Mouse (Mus musculus) frontal cortex, postnatal 25 days (tissue): ENCODE measurements around the gene Vsig10.
A peak's percentile ranks its signal among the peaks of the same experiment; 100 is the strongest.
"Not testable (repeated sequence)": the region's sequence is repeated elsewhere in the genome, so short reads cannot be mapped to it uniquely, and the experiment has no call there.

Source experiments
- DNase-seq, 2 experiments: peaks; one replicate each; pipeline ENCODE4 v3.0.0; 2022; ENCODE audit warnings: low spot score in 2 of 2

Gene Vsig10

GRCm38 (mm10) chr5:117303691-117304579, 14.9 kb upstream of the Vsig10 start:
- DNase-seq, result no peak

- peak; percentile 57 to 64 for DNase-seq
Observed at GRCm38 (mm10) chr5:117304947-117305346, 13.9 kb upstream of the Vsig10 start.

GRCm38 (mm10) chr5:117305754-117306153, 13.1 kb upstream of the Vsig10 start:
- DNase-seq, result no peak

- no peak for DNase-seq
Observed at GRCm38 (mm10) chr5:117306826-117307225, 12.1 kb upstream of the Vsig10 start.

GRCm38 (mm10) chr5:117307699-117308098, 11.2 kb upstream of the Vsig10 start:
- peak; percentile 23 to 42 for DNase-seq

GRCm38 (mm10) chr5:117313420-117313819, 5.5 kb upstream of the Vsig10 start:
- no peak for DNase-seq

GRCm38 (mm10) chr5:117313909-117314308, 5.0 kb upstream of the Vsig10 start:
- DNase-seq, result no peak

- no peak for DNase-seq
Observed at GRCm38 (mm10) chr5:117314587-117315428, 4.1 kb upstream of the Vsig10 start.

- DNase-seq, result no peak
Observed at GRCm38 (mm10) chr5:117323751-117324150, 4.9 kb downstream of the Vsig10 start.

GRCm38 (mm10) chr5:117326408-117326807, 7.5 kb downstream of the Vsig10 start:
- no peak for DNase-seq

- DNase-seq, result no peak
Observed at GRCm38 (mm10) chr5:117330457-117330856, 11.6 kb downstream of the Vsig10 start.

- DNase-seq, result no peak
Observed at GRCm38 (mm10) chr5:117337999-117338398, 19.1 kb downstream of the Vsig10 start.

GRCm38 (mm10) chr5:117338503-117338902, 19.6 kb downstream of the Vsig10 start:
- no peak for DNase-seq

- no peak for DNase-seq
Observed at GRCm38 (mm10) chr5:117340081-117340480, 21.2 kb downstream of the Vsig10 start.

- DNase-seq, result no peak
Observed at GRCm38 (mm10) chr5:117341896-117342295, 23.0 kb downstream of the Vsig10 start.

GRCm38 (mm10) chr5:117344496-117344895, 25.6 kb downstream of the Vsig10 start:
- not testable (repeated sequence) for DNase-seq

- no peak for DNase-seq
Observed at GRCm38 (mm10) chr5:117345432-117345976, 26.6 kb downstream of the Vsig10 start.

GRCm38 (mm10) chr5:117346281-117346680, 27.4 kb downstream of the Vsig10 start:
- no peak for DNase-seq

GRCm38 (mm10) chr5:117347011-117347410, 28.1 kb downstream of the Vsig10 start:
- no peak for DNase-seq

GRCm38 (mm10) chr5:117347838-117348237, 29.0 kb downstream of the Vsig10 start:
- DNase-seq, result no peak

- peak in 1 of 2 experiments; percentile 30 for DNase-seq
Observed at GRCm38 (mm10) chr5:117348279-117348678, 29.4 kb downstream of the Vsig10 start.

- DNase-seq, result no peak
Observed at GRCm38 (mm10) chr5:117354121-117354520, 35.2 kb downstream of the Vsig10 start.
